Mouse (Mus musculus) hindbrain, embryonic 15.5 days (tissue): ENCODE results near the gene Cttn. TPM values are rescaled to one million over a fixed set of nuclear protein-coding genes. Genes with fewer than 3 reads are reported as not detected.
A peak's percentile ranks its signal among the peaks of the same experiment; 100 is the strongest.

Source experiments
- ATAC-seq: fragments of 200-750 bp; cut with Nextera tagmentation; 2 replicates; pipeline ENCODE4 v1.8.0; 2017; ENCODE audit warnings: low read depth, moderate number of reproducible peaks, moderate TSS enrichment; ENCODE audit not compliant: low FRiP score
- H3K27ac ChIP-seq: fragments of 300-500 bp; sonication (generic); replicated peaks from 2 replicates; pipeline ENCODE4 v1.5.1; 2015; ENCODE audit warnings: mild to moderate bottlenecking, inconsistent platforms
- H3K27me3 ChIP-seq: fragments of 300-500 bp; sonication (generic); 2 replicates; pipeline ENCODE4 v1.6.1; 2015; ENCODE audit warnings: control low read depth, inconsistent platforms
- H3K36me3 ChIP-seq: fragments of 300-500 bp; sonication (generic); 2 replicates; pipeline ENCODE4 v1.6.1; 2015; ENCODE audit warnings: control low read depth, inconsistent platforms
- H3K4me1 ChIP-seq: fragments of 300-500 bp; sonication (generic); replicated peaks from 2 replicates; pipeline ENCODE4 v1.6.1; 2015; ENCODE audit warnings: control low read depth, inconsistent platforms
- H3K4me2 ChIP-seq: fragments of 300-500 bp; sonication (generic); 2 replicates; pipeline ENCODE4 v1.6.1; 2015; ENCODE audit warnings: moderate library complexity, mild to moderate bottlenecking, inconsistent platforms
- H3K4me3 ChIP-seq: fragments of 300-500 bp; sonication (generic); 2 replicates; pipeline ENCODE4 v1.5.1; 2015; ENCODE audit warnings: mild to moderate bottlenecking, inconsistent platforms
- H3K9ac ChIP-seq: fragments of 300-500 bp; sonication (generic); 2 replicates; pipeline ENCODE4 v1.6.1; 2015; ENCODE audit warnings: inconsistent platforms
- H3K9me3 ChIP-seq: fragments of 300-500 bp; sonication (generic); 2 replicates; pipeline ENCODE4 v1.6.1; 2016; ENCODE audit warnings: control low read depth, inconsistent platforms
- WGBS: fragments of 180-500 bp; shearing (Covaris S2); methylation state at CpG from one replicate; pipeline ENCODE4 v1.1.7; 2015; 5-methylcytosine and 5-hydroxymethylcytosine counted together
- polyA plus RNA-seq: library from polyadenylated mRNA; unstranded; fragments of >200 nt; fragmentation: Nextera tagmentation; extraction: Ambion mirVana; gene quantifications from 2 replicates; pipeline ENCODE4 v1.2.1, GENCODE M21; 2015

Cttn gene
- polyA plus RNA-seq, 1 experiment from 2014 or later: 187 TPM

GRCm38 (mm10) chr7:144473486-144473885 lies 2.7 kb upstream of the Cttn start:
- 78% methylated on average over 4 of the region's 4 CpGs for WGBS
- Histone ChIP-seq H3K4me1 (peaks cover 19% of the 10 kb centered on the region), H3K27me3 (no peaks in the 10 kb centered on the region), H3K4me3 (no peak overlapping the region), H3K9me3 (no peaks in the 10 kb centered on the region), H3K9ac (no peak overlapping the region), H3K36me3 (peaks cover 14% of the 10 kb centered on the region), H3K4me2 (no peak overlapping the region), H3K27ac (no peak overlapping the region)
- ATAC-seq: no peak

GRCm38 (mm10) chr7:144471103-144471502 lies 294 bp upstream of the Cttn start:
- WGBS: 73% methylated on average over 2 of the region's 2 CpGs
- no peak for ATAC-seq

GRCm38 (mm10) chr7:144469908-144470544 lies 783 bp downstream of the Cttn start:
- Histone ChIP-seq H3K36me3 (peaks cover 7% of the 10 kb centered on the region; the same call in 1 of the 2 replicates), H3K9me3 (no peaks in the 10 kb centered on the region), H3K9ac (peak overlapping the region; percentile 89), H3K27me3 (no peaks in the 10 kb centered on the region), H3K4me3 (peak overlapping the region; percentile 64), H3K4me2 (peak overlapping the region; percentile 72), H3K27ac (peak overlapping the region; percentile 80), H3K4me1 (peaks cover 21% of the 10 kb centered on the region)
- 1% methylated on average over 31 of the region's 31 CpGs for WGBS
- ATAC-seq: peak; percentile 17

More at GRCm38 (mm10) chr7:144471103-144471502, 294 bp upstream of the Cttn start:
- Histone ChIP-seq H3K4me2 (peak overlapping the region; percentile 72), H3K27me3 (no peaks in the 10 kb centered on the region), H3K4me3 (peak overlapping the region; percentile 64), H3K9me3 (no peaks in the 10 kb centered on the region), H3K27ac (peak overlapping the region; percentile 80), H3K4me1 (peaks cover 21% of the 10 kb centered on the region), H3K9ac (peak overlapping the region; percentile 89), H3K36me3 (peaks cover 4% of the 10 kb centered on the region; the same call in 1 of the 2 replicates)

DNA sequence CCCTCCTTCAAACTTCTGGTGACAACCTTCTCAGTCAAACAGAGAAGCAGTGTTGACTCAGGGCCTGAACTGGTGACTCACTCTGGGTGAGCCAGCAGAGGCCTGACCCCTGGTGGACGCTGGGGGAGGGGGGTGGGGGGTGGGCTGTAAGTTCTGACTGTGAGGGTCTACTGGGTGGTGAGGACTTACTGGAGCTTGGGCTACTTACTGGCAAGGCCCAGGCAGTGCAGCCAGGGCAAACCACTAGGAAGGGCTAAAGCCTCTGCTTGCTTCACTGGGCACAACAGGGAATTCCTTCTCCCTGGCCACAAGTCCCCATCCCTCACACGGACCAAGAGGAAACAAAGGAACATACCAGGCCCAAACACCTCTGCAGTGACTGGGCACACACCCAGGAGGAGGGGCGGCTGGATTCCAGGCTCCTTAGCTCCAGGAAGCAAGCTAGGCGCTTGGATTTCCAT lies 1.6 kb downstream of the Cttn start:
- Histone ChIP-seq H3K4me1 (peaks cover 21% of the 10 kb centered on the region), H3K4me3 (peak overlapping the region; percentile 64), H3K27ac (no peak overlapping the region), H3K9ac (peak overlapping the region; percentile 89), H3K4me2 (peak overlapping the region; percentile 72), H3K36me3 (peaks cover 15% of the 10 kb centered on the region; the same call in 1 of the 2 replicates), H3K9me3 (no peaks in the 10 kb centered on the region), H3K27me3 (no peaks in the 10 kb centered on the region)
- ATAC-seq: no peak
- 15% methylated on average over 4 of the region's 4 CpGs for WGBS

- H3K9ac ChIP-seq: no peak overlapping the region
- H3K9me3 ChIP-seq: no peaks in the 10 kb centered on the region
- no peak overlapping the region for H3K27ac ChIP-seq
- no peaks in the 10 kb centered on the region for H3K27me3 ChIP-seq
- H3K4me1 ChIP-seq: peaks cover 21% of the 10 kb centered on the region
- H3K4me3 ChIP-seq: 0 out of 2 replicates have a peak overlapping the region, but pooled peaks have one; percentile 64
- 95% methylated on average over 5 of the region's 5 CpGs for WGBS
- ATAC-seq: no peak
- H3K4me2 ChIP-seq: peak overlapping the region; percentile 72; the same call in 1 of the 2 replicates
- H3K36me3 ChIP-seq: peaks cover 19% of the 10 kb centered on the region
Observed at GRCm38 (mm10) chr7:144468741-144469140, 2.1 kb downstream of the Cttn start.

DNA sequence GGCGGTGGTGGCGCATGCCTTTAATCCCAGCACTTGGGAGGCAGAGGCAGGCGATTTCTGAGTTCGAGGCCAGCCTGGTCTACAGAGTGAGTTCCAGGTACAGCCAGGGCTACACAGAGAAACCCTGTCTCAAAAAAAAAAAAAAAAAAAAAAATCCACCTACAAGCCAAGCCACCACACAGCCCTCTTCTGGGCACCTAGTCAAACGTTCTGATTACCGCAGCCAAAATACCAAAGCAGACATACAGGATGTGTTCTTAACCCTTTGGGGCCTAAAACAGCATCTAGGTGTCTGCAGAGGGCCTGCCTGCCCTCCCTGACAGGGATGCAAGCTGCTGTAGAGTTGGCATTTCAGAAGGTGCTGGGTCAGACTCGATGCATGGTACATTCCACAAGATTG lies 8.2 kb downstream of the Cttn start:
- H3K27ac ChIP-seq: no peak overlapping the region
- no peak overlapping the region for H3K4me3 ChIP-seq
- no peaks in the 10 kb centered on the region for H3K27me3 ChIP-seq
- 93% methylated on average over 7 of the region's 7 CpGs for WGBS
- no peak overlapping the region for H3K9ac ChIP-seq
- ATAC-seq: no peak
- peaks cover 74% of the 10 kb centered on the region for H3K36me3 ChIP-seq
- no peaks in the 10 kb centered on the region for H3K4me1 ChIP-seq
- no peaks in the 10 kb centered on the region for H3K9me3 ChIP-seq
- no peak overlapping the region for H3K4me2 ChIP-seq

GRCm38 (mm10) chr7:144461246-144461902 lies 9.4 kb downstream of the Cttn start:
- H3K27ac ChIP-seq: no peak overlapping the region
- H3K9me3 ChIP-seq: no peaks in the 10 kb centered on the region
- peaks cover 86% of the 10 kb centered on the region for H3K36me3 ChIP-seq
- no peak overlapping the region for H3K4me2 ChIP-seq
- H3K4me1 ChIP-seq: no peaks in the 10 kb centered on the region
- H3K27me3 ChIP-seq: no peaks in the 10 kb centered on the region
- WGBS: 96% methylated on average over 6 of the region's 6 CpGs
- H3K9ac ChIP-seq: no peak overlapping the region
- H3K4me3 ChIP-seq: no peak overlapping the region
- ATAC-seq: no peak

DNA sequence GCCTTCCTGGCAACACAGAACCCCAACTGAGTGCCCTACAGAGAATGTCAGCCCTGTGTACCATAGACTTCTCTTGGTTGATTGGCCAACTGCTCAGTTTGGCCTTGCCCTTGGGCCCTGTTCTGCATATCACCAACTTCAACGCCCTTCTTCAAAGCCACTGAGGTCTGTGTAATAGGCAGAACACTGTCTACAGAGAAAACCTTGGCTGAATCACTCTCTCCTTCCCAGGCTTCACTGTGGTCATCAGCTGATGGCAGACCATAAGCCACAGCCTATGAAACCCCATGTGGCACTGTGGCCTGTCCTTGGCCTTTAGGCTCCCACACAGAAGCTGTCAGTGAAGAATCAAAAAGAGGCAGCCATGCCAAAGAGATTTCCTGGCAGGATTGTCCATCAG lies 11.9 kb downstream of the Cttn start:
- 94% methylated on average over 1 of the region's 1 CpGs for WGBS
- no peak for ATAC-seq

DNA sequence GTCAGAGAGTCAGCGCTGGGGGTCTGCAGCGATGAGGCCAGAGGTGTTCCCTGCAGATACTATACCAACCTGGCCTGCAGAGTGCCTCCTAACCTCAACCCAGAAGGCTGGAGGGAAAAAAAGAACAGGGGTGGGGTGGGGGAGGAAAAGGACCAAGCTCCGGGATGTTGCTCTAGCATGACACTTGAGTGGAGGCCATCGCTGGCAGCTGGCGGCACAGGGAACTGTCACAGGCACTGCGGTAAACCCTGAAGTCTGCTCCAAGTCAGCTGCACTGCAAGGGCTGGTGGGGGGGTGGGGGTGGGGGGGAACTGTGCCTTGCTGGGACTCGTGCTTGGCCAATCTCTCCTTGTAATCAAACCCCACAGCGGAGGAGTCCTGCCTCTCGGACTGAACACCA lies 20.1 kb downstream of the Cttn start:
- Histone ChIP-seq H3K9ac (no peak overlapping the region), H3K36me3 (peaks cover 74% of the 10 kb centered on the region), H3K27ac (0 out of 2 replicates have a peak overlapping the region, but pooled peaks have one; percentile 62), H3K4me1 (peaks cover 6% of the 10 kb centered on the region; the same call in 1 of the 2 replicates), H3K4me3 (no peak overlapping the region), H3K4me2 (no peak overlapping the region), H3K27me3 (no peaks in the 10 kb centered on the region), H3K9me3 (no peaks in the 10 kb centered on the region)
- 90% methylated on average over 9 of the region's 9 CpGs for WGBS
- ATAC-seq: no peak

More for the DNA sequence above, 11.9 kb downstream of the Cttn start:
- H3K4me3 ChIP-seq: no peak overlapping the region
- peaks cover 93% of the 10 kb centered on the region for H3K36me3 ChIP-seq
- H3K4me1 ChIP-seq: no peaks in the 10 kb centered on the region
- no peak overlapping the region for H3K27ac ChIP-seq
- H3K9me3 ChIP-seq: no peaks in the 10 kb centered on the region
- no peaks in the 10 kb centered on the region for H3K27me3 ChIP-seq
- H3K9ac ChIP-seq: no peak overlapping the region
- H3K4me2 ChIP-seq: no peak overlapping the region

DNA sequence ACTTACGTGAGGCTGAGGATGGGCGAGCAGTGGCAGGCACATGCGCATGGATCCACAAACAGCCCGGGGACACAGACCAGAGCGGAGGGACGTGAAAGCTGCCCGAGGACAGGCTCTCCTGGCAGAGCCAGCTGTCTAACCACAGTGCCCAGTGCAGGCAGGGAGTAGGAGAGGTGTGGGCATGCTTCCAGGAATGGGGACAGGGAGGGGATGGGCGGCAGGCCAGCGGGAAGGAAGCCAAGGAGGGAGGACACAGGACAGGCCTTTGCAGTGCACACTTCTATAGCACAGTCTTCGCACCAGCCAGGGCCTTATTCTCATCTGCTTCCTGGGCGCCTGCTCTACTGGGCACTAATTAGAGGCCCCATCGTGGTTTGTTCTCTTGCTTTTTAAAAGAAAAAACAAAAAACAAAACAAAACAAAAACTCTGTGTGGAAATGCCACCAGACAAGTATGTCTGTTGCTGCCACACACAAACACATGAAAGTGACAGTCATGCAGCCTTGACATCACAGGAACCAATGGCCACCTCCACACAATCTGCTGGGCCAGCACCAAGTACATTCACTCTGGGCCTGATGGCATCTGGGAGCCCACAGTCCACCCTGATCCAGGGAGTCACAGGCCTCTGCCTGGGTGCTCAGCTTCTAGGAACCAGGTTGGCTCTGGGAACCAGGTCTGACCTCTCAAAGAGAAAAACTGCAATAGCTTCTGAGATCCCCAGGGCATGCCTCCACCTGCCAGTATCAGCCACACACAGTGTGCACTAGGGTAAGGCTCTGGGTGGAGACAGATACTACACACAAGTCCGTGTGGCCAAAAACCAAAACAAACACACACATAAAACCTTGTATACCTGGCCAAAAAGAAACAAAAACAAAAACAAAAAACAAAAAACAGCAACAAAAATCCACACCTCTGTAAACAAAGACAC lies 20.9 kb downstream of the Cttn start:
- no peaks in the 10 kb centered on the region for H3K27me3 ChIP-seq
- peaks cover 74% of the 10 kb centered on the region for H3K36me3 ChIP-seq
- peak overlapping the region; percentile 62 for H3K27ac ChIP-seq
- peaks cover 6% of the 10 kb centered on the region; the same call in 1 of the 2 replicates for H3K4me1 ChIP-seq
- H3K4me3 ChIP-seq: no peak overlapping the region
- H3K9me3 ChIP-seq: no peaks in the 10 kb centered on the region
- WGBS: 75% methylated on average over 13 of the region's 13 CpGs
- H3K4me2 ChIP-seq: no peak overlapping the region
- peak; percentile 94 for ATAC-seq
- H3K9ac ChIP-seq: no peak overlapping the region

GRCm38 (mm10) chr7:144448186-144448585 lies 22.6 kb downstream of the Cttn start:
- no peak overlapping the region for H3K27ac ChIP-seq
- H3K36me3 ChIP-seq: peaks cover 71% of the 10 kb centered on the region
- no peak for ATAC-seq
- no peak overlapping the region for H3K4me2 ChIP-seq
- WGBS: 95% methylated on average over 1 of the region's 1 CpGs
- no peak overlapping the region for H3K9ac ChIP-seq
- H3K4me3 ChIP-seq: no peak overlapping the region
- H3K27me3 ChIP-seq: no peaks in the 10 kb centered on the region
- peaks cover 6% of the 10 kb centered on the region; the same call in 1 of the 2 replicates for H3K4me1 ChIP-seq
- H3K9me3 ChIP-seq: no peaks in the 10 kb centered on the region
